Mouse (Mus musculus): Measurements from ENCODE around the gene Fgfbp1.

The Fgfbp1 gene

DNA sequence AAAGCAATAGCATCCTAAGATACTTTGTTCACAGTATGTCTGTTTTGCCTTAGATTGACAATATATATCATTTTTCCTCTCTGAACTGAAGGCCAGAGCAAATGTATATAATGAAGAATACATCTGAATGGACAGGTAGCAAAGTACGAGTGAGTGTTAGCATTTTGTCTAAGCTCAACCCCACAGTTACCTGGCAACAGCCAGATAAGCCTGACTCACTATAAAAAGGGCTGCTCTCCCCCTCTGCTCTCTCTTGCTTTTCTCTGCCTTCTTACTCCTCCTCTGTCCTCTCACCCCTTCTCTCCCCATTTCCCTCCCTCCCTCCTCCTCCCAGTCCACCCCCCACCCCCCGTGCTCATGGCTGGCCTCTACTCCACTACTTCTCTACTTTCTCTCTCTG lies 48.3 kb downstream of the Fgfbp1 start:
- DNase-seq (ENCODE audit: low read depth in 2 of 2, low spot score in 2 of 2) = no peak

All from CD8-positive naive resting alpha-beta T cell, adult 2 months (primary cell).